Mouse (Mus musculus) midbrain, embryonic 10.5 days (tissue): ENCODE results near the gene Myoc. TPM values are rescaled to one million over a fixed set of nuclear protein-coding genes. Genes with fewer than 3 reads are reported as not detected.
"Not testable (repeated sequence)": the region's sequence is repeated elsewhere in the genome, so short reads cannot be mapped to it uniquely, and the experiment has no call there.

ENCODE experiments used
- DNase-seq: peaks from one replicate; pipeline ENCODE4 v3.0.0-alpha.2; 2017; ENCODE audit warnings: low spot score
- H3K27ac ChIP-seq: fragments of 300-500 bp; sonication (generic); replicated peaks from 2 replicates; pipeline ENCODE4 v1.5.1; 2016; ENCODE audit warnings: mild to moderate bottlenecking
- H3K27me3 ChIP-seq: fragments of 300-500 bp; sonication (generic); 2 replicates; pipeline ENCODE4 v1.6.1; 2016; ENCODE audit warnings: low read depth, mild to moderate bottlenecking; ENCODE audit not compliant: poor library complexity, severe bottlenecking
- H3K36me3 ChIP-seq: fragments of 300-500 bp; sonication (generic); 2 replicates; pipeline ENCODE4 v1.6.1; 2016; ENCODE audit warnings: mild to moderate bottlenecking, moderate library complexity
- H3K4me1 ChIP-seq: fragments of 300-500 bp; sonication (generic); 2 replicates; pipeline ENCODE4 v1.6.1; 2016
- H3K4me3 ChIP-seq: fragments of 300-500 bp; sonication (generic); 2 replicates; pipeline ENCODE4 v1.5.1; 2016; ENCODE audit warnings: mild to moderate bottlenecking, moderate library complexity
- H3K9me3 ChIP-seq: fragments of 300-500 bp; sonication (generic); replicated peaks from 2 replicates; pipeline ENCODE4 v1.6.1; 2016; ENCODE audit warnings: mild to moderate bottlenecking
- WGBS: fragments of 180-500 bp; shearing (Covaris S2); methylation state at CpG from one replicate; pipeline ENCODE4 v1.1.7; 2016; 5-methylcytosine and 5-hydroxymethylcytosine counted together
- polyA plus RNA-seq: library from polyadenylated mRNA; unstranded; fragments of >200 nt; fragmentation: Nextera tagmentation; extraction: Ambion mirVana; gene quantifications from 2 replicates; pipeline ENCODE4 v1.2.1, GENCODE M21; 2016

Myoc gene
- polyA plus RNA-seq, 1 experiment from 2014 or later: not detected

DNA sequence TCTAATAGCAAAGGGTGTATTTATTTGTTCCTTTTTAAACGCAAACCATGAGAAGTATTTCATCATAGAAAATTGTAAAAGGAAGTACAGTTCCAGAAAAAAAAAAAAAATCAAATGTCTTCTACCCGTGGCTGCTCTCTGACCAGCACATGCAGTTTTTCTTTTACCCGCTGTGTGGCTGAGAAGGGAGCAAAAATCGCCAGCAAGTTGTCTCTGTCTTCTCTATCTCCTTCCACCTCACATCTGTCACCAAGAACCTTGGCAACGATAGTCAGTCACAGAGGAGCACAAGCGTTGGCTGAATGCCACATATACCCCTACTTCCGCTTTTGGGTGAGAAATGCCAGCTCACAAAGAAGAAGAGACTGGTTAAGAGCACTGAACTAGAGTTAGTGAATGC, 13.7 kb upstream of the Myoc start:
- Histone ChIP-seq H3K27me3 (no peaks in the 10 kb centered on the region), H3K4me1 (peaks cover 3% of the 10 kb centered on the region; the same call in 1 of the 2 replicates), H3K27ac (no peak overlapping the region), H3K9me3 (no peaks in the 10 kb centered on the region), H3K4me3 (no peak overlapping the region), H3K36me3 (no peaks in the 10 kb centered on the region)
- no peak for DNase-seq
- 79% methylated on average over 7 of the region's 7 CpGs for WGBS

GRCm38 (mm10) chr1:162627821-162628220, 11.1 kb upstream of the Myoc start:
- WGBS: 84% methylated on average over 4 of the region's 4 CpGs
- not testable (repeated sequence) for H3K36me3 ChIP-seq, H3K27me3 ChIP-seq, H3K4me3 ChIP-seq, H3K9me3 ChIP-seq, H3K4me1 ChIP-seq, DNase-seq, H3K27ac ChIP-seq

DNA sequence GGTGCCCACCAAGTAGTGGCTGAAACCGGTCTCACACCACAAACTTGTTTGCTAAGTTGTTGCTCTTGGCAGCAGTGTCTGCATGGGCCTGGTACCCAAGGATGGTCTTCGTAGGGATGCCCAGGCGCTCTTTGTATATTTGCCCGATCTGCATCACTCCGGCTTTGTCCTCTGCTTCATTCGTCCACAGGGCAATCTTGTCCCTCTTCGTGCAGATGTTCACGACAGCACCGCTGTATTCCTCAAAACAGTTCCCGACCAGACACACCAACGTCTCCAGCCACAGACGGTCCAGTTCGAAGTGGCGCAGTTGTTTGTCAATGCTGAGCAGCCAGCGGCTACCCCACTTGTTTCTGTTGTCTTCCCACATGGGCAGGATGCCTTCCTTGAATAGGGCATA, 10.6 kb upstream of the Myoc start:
- H3K4me1 ChIP-seq, H3K36me3 ChIP-seq, H3K4me3 ChIP-seq, DNase-seq, H3K9me3 ChIP-seq, H3K27me3 ChIP-seq, H3K27ac ChIP-seq: not testable (repeated sequence)
- 97% methylated on average over 15 of the region's 15 CpGs for WGBS

GRCm38 (mm10) chr1:162635291-162635931, 3.5 kb upstream of the Myoc start:
- 81% methylated on average over 1 of the region's 1 CpGs for WGBS
- not testable (repeated sequence) for H3K4me1 ChIP-seq, H3K27ac ChIP-seq, H3K9me3 ChIP-seq, DNase-seq, H3K27me3 ChIP-seq, H3K4me3 ChIP-seq, H3K36me3 ChIP-seq

- Histone ChIP-seq H3K4me1 (no peaks in the 10 kb centered on the region), H3K27me3 (no peaks in the 10 kb centered on the region), H3K4me3 (no peak overlapping the region), H3K9me3 (0 out of 2 replicates have a peak, but pooled peaks cover 3% of the 10 kb centered on the region), H3K27ac (no peak overlapping the region), H3K36me3 (no peaks in the 10 kb centered on the region)
- WGBS: 74% methylated on average over 3 of the region's 3 CpGs
- DNase-seq: no peak
Observed at GRCm38 (mm10) chr1:162636516-162636915, 2.4 kb upstream of the Myoc start.

- no peak overlapping the region for H3K4me3 ChIP-seq
- DNase-seq: no peak
- no peaks in the 10 kb centered on the region for H3K9me3 ChIP-seq
- no peaks in the 10 kb centered on the region for H3K36me3 ChIP-seq
- no peaks in the 10 kb centered on the region for H3K27me3 ChIP-seq
- H3K27ac ChIP-seq: no peak overlapping the region
- H3K4me1 ChIP-seq: no peaks in the 10 kb centered on the region
- 85% methylated on average over 4 of the region's 4 CpGs for WGBS
Observed at GRCm38 (mm10) chr1:162638535-162638934, 420 bp upstream of the Myoc start.

- Histone ChIP-seq H3K9me3 (no peaks in the 10 kb centered on the region), H3K4me1 (0 out of 2 replicates have a peak, but pooled peaks cover 4% of the 10 kb centered on the region), H3K27ac (no peak overlapping the region), H3K4me3 (no peak overlapping the region), H3K27me3 (no peaks in the 10 kb centered on the region), H3K36me3 (no peaks in the 10 kb centered on the region)
- WGBS: 93% methylated on average over 1 of the region's 1 CpGs
- DNase-seq: no peak
Observed at GRCm38 (mm10) chr1:162639861-162640260, 906 bp downstream of the Myoc start.

- 72% methylated on average over 3 of the region's 3 CpGs for WGBS
- Histone ChIP-seq H3K4me1 (0 out of 2 replicates have a peak, but pooled peaks cover 5% of the 10 kb centered on the region), H3K4me3 (no peak overlapping the region), H3K27me3 (no peaks in the 10 kb centered on the region), H3K36me3 (no peaks in the 10 kb centered on the region), H3K9me3 (no peaks in the 10 kb centered on the region), H3K27ac (no peak overlapping the region)
- DNase-seq: no peak
Observed at GRCm38 (mm10) chr1:162642591-162642990, 3.6 kb downstream of the Myoc start.

DNA sequence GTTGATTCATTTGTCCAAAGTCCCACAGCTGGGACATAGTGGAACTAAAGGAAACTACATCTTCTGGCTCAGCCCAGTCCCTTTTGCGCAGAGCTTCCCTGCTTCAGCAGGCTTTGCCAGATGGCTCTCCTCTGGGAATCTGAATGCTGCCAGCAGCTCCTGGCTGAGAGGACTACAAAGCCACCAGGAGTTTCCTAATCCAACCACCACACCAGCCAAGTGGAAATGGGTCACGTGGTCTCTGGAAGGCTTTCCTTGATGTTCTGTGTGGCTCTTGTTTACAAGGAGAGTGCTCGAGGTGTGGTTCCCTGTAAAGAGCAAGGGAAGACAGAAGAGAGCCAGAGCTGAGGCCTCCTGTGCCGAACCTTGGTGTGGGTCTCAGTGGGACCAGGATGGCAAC, 4.8 kb downstream of the Myoc start:
- Histone ChIP-seq H3K9me3 (no peaks in the 10 kb centered on the region), H3K27me3 (no peaks in the 10 kb centered on the region), H3K4me1 (0 out of 2 replicates have a peak, but pooled peaks cover 5% of the 10 kb centered on the region), H3K36me3 (no peaks in the 10 kb centered on the region), H3K27ac (no peak overlapping the region), H3K4me3 (no peak overlapping the region)
- DNase-seq: no peak
- WGBS: 42% methylated on average over 4 of the region's 4 CpGs

- no peak for DNase-seq
- H3K27ac ChIP-seq: no peak overlapping the region
- no peak overlapping the region for H3K4me3 ChIP-seq
- 0 out of 2 replicates have a peak, but pooled peaks cover 5% of the 10 kb centered on the region for H3K4me1 ChIP-seq
- no peaks in the 10 kb centered on the region for H3K36me3 ChIP-seq
- H3K9me3 ChIP-seq: no peaks in the 10 kb centered on the region
- H3K27me3 ChIP-seq: no peaks in the 10 kb centered on the region
- WGBS: 83% methylated on average over 10 of the region's 10 CpGs
Observed at GRCm38 (mm10) chr1:162646083-162646686, 7.2 kb downstream of the Myoc start.

DNA sequence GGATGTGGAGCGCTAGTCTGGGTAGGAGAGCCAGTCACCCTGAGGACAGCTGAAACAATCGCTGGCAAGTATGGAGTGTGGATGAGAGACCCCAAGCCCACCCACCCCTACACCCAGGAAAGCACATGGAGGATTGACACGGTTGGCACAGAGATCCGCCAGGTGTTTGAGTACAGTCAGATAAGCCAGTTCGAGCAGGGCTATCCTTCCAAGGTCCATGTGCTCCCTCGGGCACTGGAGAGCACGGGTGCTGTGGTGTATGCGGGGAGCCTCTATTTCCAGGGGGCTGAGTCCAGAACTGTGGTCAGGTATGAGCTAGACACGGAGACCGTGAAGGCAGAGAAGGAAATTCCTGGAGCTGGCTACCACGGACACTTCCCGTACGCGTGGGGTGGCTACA, 9.5 kb downstream of the Myoc start:
- no peaks in the 10 kb centered on the region for H3K36me3 ChIP-seq
- WGBS: 93% methylated on average over 14 of the region's 14 CpGs
- no peak overlapping the region for H3K27ac ChIP-seq
- 0 out of 2 replicates have a peak, but pooled peaks cover 5% of the 10 kb centered on the region for H3K4me1 ChIP-seq
- H3K9me3 ChIP-seq: no peaks in the 10 kb centered on the region
- no peak overlapping the region for H3K4me3 ChIP-seq
- no peaks in the 10 kb centered on the region for H3K27me3 ChIP-seq
- no peak for DNase-seq

DNA sequence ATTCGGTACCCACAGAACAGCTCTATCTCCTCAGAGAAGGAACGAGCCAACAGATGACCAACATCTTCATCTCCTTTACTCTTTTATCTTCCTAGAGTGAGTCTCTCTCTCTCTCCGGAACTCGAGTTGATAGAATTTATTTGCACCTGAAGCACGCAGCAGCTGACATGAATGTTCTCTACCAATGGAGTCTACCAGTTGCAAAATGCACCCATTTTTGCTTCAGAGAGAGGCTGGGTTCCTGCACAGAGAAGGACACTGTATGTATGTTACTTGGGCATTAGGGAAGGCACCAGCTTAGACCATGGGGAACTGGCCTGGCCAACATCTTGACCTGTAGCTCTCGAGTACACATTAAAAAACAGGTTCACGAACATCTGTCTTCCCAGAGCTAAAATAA, 19.2 kb downstream of the Myoc start, which contains the start of gene Myocos:
Gene Myocos, minus strand, starts transcription at position 101 of the 400 bp plus-strand sequence.
- no peaks in the 10 kb centered on the region for H3K27me3 ChIP-seq
- DNase-seq: no peak
- no peak within 1 kb of the TSS for H3K4me3 ChIP-seq
- H3K4me1 ChIP-seq: no peaks in the 10 kb centered on the region
- no peaks in the 10 kb centered on the region for H3K9me3 ChIP-seq
- H3K27ac ChIP-seq: no peak within 1 kb of the TSS
- H3K36me3 ChIP-seq: no peaks in the 10 kb centered on the region
- 87% methylated on average over 7 of the region's 7 CpGs for WGBS

GRCm38 (mm10) chr1:162660276-162660860, 21.4 kb downstream of the Myoc start:
- DNase-seq: no peak
- no peaks in the 10 kb centered on the region for H3K36me3 ChIP-seq
- H3K4me1 ChIP-seq: peaks cover 7% of the 10 kb centered on the region
- no peak overlapping the region for H3K27ac ChIP-seq
- H3K9me3 ChIP-seq: no peaks in the 10 kb centered on the region
- WGBS: 92% methylated on average over 11 of the region's 11 CpGs
- no peak overlapping the region for H3K4me3 ChIP-seq
- no peaks in the 10 kb centered on the region for H3K27me3 ChIP-seq
